Mouse (Mus musculus) small intestine, adult 2 months (tissue): Measurements from ENCODE around the gene Greb1.

Experiments used
- CTCF ChIP-seq: fragments of 200-500 bp; IDR thresholded peaks from 2 replicates; pipeline ENCODE4 v1.5.1; 2012; ENCODE audit warnings: low read depth, mild to moderate bottlenecking, control low read depth, inconsistent platforms, low read length, moderate library complexity, mixed read lengths; ENCODE audit not compliant: insufficient replicate concordance, insufficient read length; ENCODE audit errors: extremely low read depth
- POLR2A ChIP-seq: fragments of 200-500 bp; IDR thresholded peaks from 2 replicates; pipeline ENCODE4 v1.6.1; 2012; ENCODE audit warnings: low read depth, mild to moderate bottlenecking, control low read depth, inconsistent platforms, low read length, moderate library complexity

DNA sequence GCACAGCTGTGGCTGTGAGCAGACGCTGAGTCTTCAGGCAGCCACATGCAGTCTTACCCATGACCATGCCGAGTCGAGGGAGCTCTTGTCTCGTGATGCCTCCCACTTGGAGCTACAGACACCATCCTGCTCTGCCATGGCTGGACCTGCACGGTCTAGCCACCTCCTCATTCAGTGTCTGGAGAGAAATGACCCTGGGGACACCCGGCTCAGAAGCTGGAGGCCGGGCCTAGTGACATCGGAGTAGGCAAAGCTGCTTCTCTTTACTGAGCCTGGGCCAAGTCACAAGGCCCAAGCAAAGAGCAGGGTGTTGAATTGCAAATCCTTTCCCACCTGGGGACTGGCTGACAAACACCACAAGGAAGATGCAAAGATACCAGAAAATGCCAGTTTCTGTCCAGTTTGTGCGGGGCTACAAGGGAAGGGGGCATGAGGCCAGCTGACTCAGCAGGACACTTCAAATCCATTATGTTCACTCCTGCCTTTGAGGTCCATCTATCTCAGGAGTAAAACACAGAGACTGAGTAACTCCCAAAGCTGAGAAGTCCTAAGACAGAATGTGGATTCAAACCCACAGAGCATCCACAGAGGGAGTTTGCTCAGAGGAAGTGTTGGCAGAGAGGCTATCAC lies 153.8 kb downstream of the Greb1 start:
- TF ChIP-seq CTCF = no peak
- TF ChIP-seq POLR2A = no peak
